In the genomic region with DNA sequence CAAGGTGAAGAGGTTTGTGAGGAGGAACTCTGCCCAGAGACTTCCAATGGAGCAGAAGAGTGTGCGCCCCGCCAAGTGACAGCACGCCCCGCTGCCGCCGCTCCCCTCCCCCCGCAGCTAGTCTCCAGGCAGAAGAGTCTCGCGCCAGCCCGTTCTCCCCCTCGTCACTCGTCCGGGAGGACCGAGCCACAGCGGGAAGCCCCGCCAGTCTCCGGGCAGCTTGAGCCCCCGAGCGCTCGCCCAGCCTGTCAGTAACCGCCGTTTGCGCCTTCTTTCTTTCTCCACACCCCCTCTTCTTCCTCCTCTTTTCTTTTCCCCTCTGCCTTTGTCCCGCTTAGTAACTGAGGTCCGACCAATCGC, we compare ENCODE assay signal across 9 mouse cellular contexts. TPM values are rescaled to one million over a fixed set of nuclear protein-coding genes. Genes with fewer than 3 reads are reported as not detected.
DNase-seq lines count a peak whose midpoint lies in the region; ATAC-seq and TF ChIP-seq lines count a peak whose summit lies in the region.
"Had no signal": no experiment of that assay in that cellular context is flagged by ENCODE, and none has a peak within 500 bp of the region (broad histone marks: within the 10 kb centered on the region; RNA-seq: fewer than 3 reads in every experiment).

No protein-coding gene starts in this region.

- H3K36me3 ChIP-seq in kidney, embryonic 15.5 days, result no peaks in the 10 kb centered on the region
- no peaks in the 10 kb centered on the region for H3K36me3 ChIP-seq in hindbrain, embryonic 10.5 days

- H3K4me3 ChIP-seq in kidney, embryonic 15.5 days (replicated peaks), result peak overlapping the region; percentile 81
- H3K4me3 ChIP-seq in bone marrow macrophage, adult 2 months (ENCODE audit: insufficient read depth, low read length), result peak overlapping the region; percentile 81
- peak overlapping the region; percentile 65 for H3K4me3 ChIP-seq in hindbrain, embryonic 10.5 days

- peak overlapping the region; percentile 65 for H3K4me2 ChIP-seq in kidney, embryonic 15.5 days

- DNase-seq in kidney, adult 9 months, result no peak
- DNase-seq in hindbrain, embryonic 10.5 days (ENCODE audit: low spot score), result no peak
- DNase-seq in ovary, adult 18-20 months (ENCODE audit: low spot score), result no peak
- DNase-seq in urinary bladder, adult 2 months (ENCODE audit: low spot score), result no peak
- no peak for DNase-seq in lung, postnatal 10 days

- peaks cover 14% of the 10 kb centered on the region for H3K4me1 ChIP-seq in kidney, embryonic 15.5 days
- peaks cover 18% of the 10 kb centered on the region for H3K4me1 ChIP-seq in bone marrow macrophage, adult 2 months (ENCODE audit: control insufficient read depth, insufficient read depth, low read length)
- H3K4me1 ChIP-seq in hindbrain, embryonic 10.5 days (replicated peaks), result peaks cover 19% of the 10 kb centered on the region

- TF ChIP-seq CTCF in bone marrow macrophage, adult 2 months (IDR thresholded peaks at IDR 0.05; ENCODE audit: low read depth, low read length), result no peak

- no peaks in the 10 kb centered on the region for H3K27me3 ChIP-seq in kidney, embryonic 15.5 days
- H3K27me3 ChIP-seq in hindbrain, embryonic 10.5 days (ENCODE audit: insufficient read depth, poor library complexity, severe bottlenecking), result no peaks in the 10 kb centered on the region

- H3K27ac ChIP-seq in kidney, embryonic 15.5 days, result peak overlapping the region; percentile 99
- peak overlapping the region; percentile 73 for H3K27ac ChIP-seq in bone marrow macrophage, adult 2 months (ENCODE audit: insufficient read depth, low read depth, low read length)
- H3K27ac ChIP-seq in hindbrain, embryonic 10.5 days, result peak overlapping the region; percentile 99

- H3K9ac ChIP-seq in kidney, embryonic 15.5 days, result peak overlapping the region; percentile 85

- no peaks in the 10 kb centered on the region for H3K9me3 ChIP-seq in kidney, embryonic 15.5 days (replicated peaks)
- H3K9me3 ChIP-seq in hindbrain, embryonic 10.5 days, result no peaks in the 10 kb centered on the region

- TF ChIP-seq POLR2A in bone marrow macrophage, adult 2 months (IDR thresholded peaks at IDR 0.05; ENCODE audit: borderline replicate concordance, low read depth, low read length), result no peak

- WGBS in kidney, embryonic 15.5 days, result 1% methylated on average over 20 of the region's 26 CpGs
- 1% methylated on average over 26 of the region's 26 CpGs for WGBS in hindbrain, embryonic 10.5 days

- peak; percentile 67 for ATAC-seq in kidney, embryonic 15.5 days (replicated peaks; ENCODE audit: low FRiP score)
- ATAC-seq in megakaryocyte progenitor cell, adult 5-6 weeks (replicated peaks; ENCODE audit: poor library complexity), result peak; percentile 63

RNA-seq across cellular contexts. Expression of a gene that starts 0.7 kb away (rescaled TPM):
- 21.3 and 21.6 TPM in 2 replicates for polyA plus RNA-seq in kidney, embryonic 15.5 days (2015; fragmentation: Nextera tagmentation; extraction: Ambion mirVana)
- 0.33 and 1.0 TPM in 2 replicates for polyA plus RNA-seq in bone marrow macrophage, adult 2 months (2012; ENCODE audit: insufficient read depth, insufficient read length, missing spikeins)
- polyA plus RNA-seq in hindbrain, embryonic 10.5 days (2016; fragmentation: Nextera tagmentation; extraction: Ambion mirVana), result 49.2 and 57.3 TPM in 2 replicates
- total RNA-seq in megakaryocyte progenitor cell, adult 5-6 weeks (2015), result 0.07 TPM in 2 replicates
- total RNA-seq in megakaryocyte progenitor cell, adult 5-6 weeks (2017), result 0.29 and 1.1 TPM in 2 replicates
- 17.8 and 18.0 TPM in 2 replicates for polyA plus RNA-seq in urinary bladder, adult 2 months (2012; rRNA removed)

RNA-seq across cellular contexts. Expression of a gene that starts 47.6 kb away (rescaled TPM):
- not detected in 2 replicates for polyA plus RNA-seq in kidney, embryonic 15.5 days (2015; fragmentation: Nextera tagmentation; extraction: Ambion mirVana)
- polyA plus RNA-seq in bone marrow macrophage, adult 2 months (2012; ENCODE audit: insufficient read depth, insufficient read length, missing spikeins), result not detected in 2 replicates
- polyA plus RNA-seq in hindbrain, embryonic 10.5 days (2016; fragmentation: Nextera tagmentation; extraction: Ambion mirVana), result not detected in 2 replicates
- 0.12 TPM in 1 of 2 replicates, not detected in the other for total RNA-seq in megakaryocyte progenitor cell, adult 5-6 weeks (2015)
- not detected in 2 replicates for total RNA-seq in megakaryocyte progenitor cell, adult 5-6 weeks (2017)
- polyA plus RNA-seq in urinary bladder, adult 2 months (2012; rRNA removed), result not detected in 2 replicates
- total RNA-seq: adrenal gland, postnatal 36 days had no signal

RNA-seq across cellular contexts. Expression of a gene that starts 47.6 kb away (rescaled TPM):
- not detected in 2 replicates for polyA plus RNA-seq in kidney, embryonic 15.5 days (2015; fragmentation: Nextera tagmentation; extraction: Ambion mirVana)
- polyA plus RNA-seq in bone marrow macrophage, adult 2 months (2012; ENCODE audit: insufficient read depth, insufficient read length, missing spikeins), result not detected in 2 replicates
- not detected in 2 replicates for polyA plus RNA-seq in hindbrain, embryonic 10.5 days (2016; fragmentation: Nextera tagmentation; extraction: Ambion mirVana)
- total RNA-seq in megakaryocyte progenitor cell, adult 5-6 weeks (2015), result not detected in 2 replicates
- total RNA-seq in megakaryocyte progenitor cell, adult 5-6 weeks (2017), result not detected in 2 replicates
- not detected in 2 replicates for polyA plus RNA-seq in urinary bladder, adult 2 months (2012; rRNA removed)
- total RNA-seq: adrenal gland, postnatal 36 days had no signal

RNA-seq across cellular contexts. Expression of a gene that starts 53.4 kb away (rescaled TPM):
- 2.1 and 6.4 TPM in 2 replicates for polyA plus RNA-seq in kidney, embryonic 15.5 days (2015; fragmentation: Nextera tagmentation; extraction: Ambion mirVana)
- not detected in 2 replicates for polyA plus RNA-seq in bone marrow macrophage, adult 2 months (2012; ENCODE audit: insufficient read depth, insufficient read length, missing spikeins)
- 0.26 TPM in 1 of 2 replicates, not detected in the other for polyA plus RNA-seq in hindbrain, embryonic 10.5 days (2016; fragmentation: Nextera tagmentation; extraction: Ambion mirVana)
- total RNA-seq in megakaryocyte progenitor cell, adult 5-6 weeks (2015), result not detected in 2 replicates
- 0.07 TPM in 1 of 2 replicates, not detected in the other for total RNA-seq in megakaryocyte progenitor cell, adult 5-6 weeks (2017)
- 0.62 and 0.83 TPM in 2 replicates for polyA plus RNA-seq in urinary bladder, adult 2 months (2012; rRNA removed)
- total RNA-seq: adrenal gland, postnatal 36 days had no signal
